ENCODE assay signal across 8 mouse cellular contexts in the genomic region with DNA sequence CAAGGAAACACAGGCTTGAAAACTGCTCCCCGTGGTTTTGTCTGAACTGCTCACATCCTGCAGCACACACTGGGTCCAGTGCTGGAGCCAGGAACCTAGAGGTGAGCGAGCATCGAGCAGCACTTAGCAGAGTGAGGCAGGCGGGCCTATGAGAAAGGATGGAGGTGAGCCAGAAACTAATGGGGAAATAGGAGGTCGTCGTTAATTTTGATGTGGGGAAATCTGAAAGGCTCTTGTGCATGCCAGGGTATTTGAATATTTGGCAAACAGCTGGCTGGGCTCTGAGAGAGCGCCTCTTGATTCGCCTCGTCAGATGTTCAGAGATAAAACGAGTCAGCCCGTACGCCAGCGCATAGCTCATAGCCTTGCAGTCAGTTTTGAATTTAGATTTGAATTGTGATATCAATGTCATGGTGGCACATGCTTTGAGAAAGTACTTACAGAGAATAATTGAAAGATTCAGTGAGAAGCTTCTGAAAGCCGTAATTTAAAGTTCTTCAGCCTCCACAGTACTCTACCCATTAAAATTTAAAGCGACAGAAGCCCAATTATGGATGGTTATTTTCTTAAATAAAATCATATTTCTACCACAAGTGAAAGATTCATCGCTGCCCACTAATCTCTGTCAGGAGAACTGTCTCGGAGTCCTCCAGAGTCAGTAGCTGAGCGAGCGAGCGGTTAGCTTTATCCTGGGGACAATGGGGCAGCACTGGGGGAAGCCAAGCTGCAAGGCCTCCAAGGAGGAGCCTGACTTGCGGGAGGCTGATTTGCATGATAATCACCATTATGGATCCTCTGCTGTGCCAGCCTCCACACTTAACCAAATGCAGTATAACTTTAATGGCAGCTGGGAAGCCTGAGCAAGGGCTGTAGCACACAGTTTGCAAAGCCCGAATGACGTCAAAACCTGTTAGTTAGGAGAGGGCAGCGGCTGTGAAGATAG.
DNase-seq lines count a peak whose midpoint lies in the region; ATAC-seq and TF ChIP-seq lines count a peak whose summit lies in the region.

No protein-coding gene starts in this region.

- peak; percentile 74 for ATAC-seq in cerebellum, adult (ENCODE audit: insufficient number of reproducible peaks, low FRiP score, low TSS enrichment)
- peak; percentile 94 for ATAC-seq in forebrain, embryonic 15.5 days (replicated peaks)
- peak; percentile 78 for ATAC-seq in kidney, embryonic 16.5 days (ENCODE audit: low FRiP score, low TSS enrichment)
- no peak for ATAC-seq in liver, embryonic 12.5 days
- peak; percentile 94 for ATAC-seq in neural tube, embryonic 14.5 days (ENCODE audit: low read depth)
- no peak for ATAC-seq in erythroblast, adult 5-6 weeks (replicated peaks; ENCODE audit: low FRiP score, poor library complexity, severe bottlenecking)

- no peak; the same call in 1 of the 2 replicates for TF ChIP-seq POLR2A in brain, embryonic 14.5 days (IDR thresholded peaks at IDR 0.05; ENCODE audit: borderline replicate concordance, extremely low read depth, insufficient read depth, insufficient read length, poor library complexity, severe bottlenecking)

- 0 out of 2 replicates have a peak overlapping the region, but pooled peaks have one; percentile 20 for H3K9ac ChIP-seq in forebrain, embryonic 15.5 days (replicated peaks)
- H3K9ac ChIP-seq in kidney, embryonic 16.5 days (replicated peaks; ENCODE audit: low read length) = peak overlapping the region; percentile 56
- no peak overlapping the region for H3K9ac ChIP-seq in liver, embryonic 12.5 days
- H3K9ac ChIP-seq in neural tube, embryonic 14.5 days (replicated peaks; ENCODE audit: low read depth, low read length) = no peak overlapping the region

- H3K36me3 ChIP-seq in forebrain, embryonic 15.5 days = no peaks in the 10 kb centered on the region
- no peaks in the 10 kb centered on the region for H3K36me3 ChIP-seq in kidney, embryonic 16.5 days (ENCODE audit: insufficient read depth, low read length)
- no peaks in the 10 kb centered on the region for H3K36me3 ChIP-seq in liver, embryonic 12.5 days
- H3K36me3 ChIP-seq in neural tube, embryonic 14.5 days (ENCODE audit: control insufficient read depth, insufficient read depth, low read length) = no peaks in the 10 kb centered on the region

- peak overlapping the region; percentile 86 for H3K27ac ChIP-seq in forebrain, embryonic 15.5 days (replicated peaks)
- peak overlapping the region; percentile 56 for H3K27ac ChIP-seq in kidney, embryonic 16.5 days (ENCODE audit: low read length)
- H3K27ac ChIP-seq in liver, embryonic 12.5 days = no peak overlapping the region
- peak overlapping the region; percentile 56 for H3K27ac ChIP-seq in neural tube, embryonic 14.5 days (ENCODE audit: low read depth, low read length)

- no peaks in the 10 kb centered on the region for H3K27me3 ChIP-seq in forebrain, embryonic 15.5 days
- no peaks in the 10 kb centered on the region for H3K27me3 ChIP-seq in kidney, embryonic 16.5 days (ENCODE audit: insufficient read depth, low read length)
- 0 out of 2 replicates have a peak, but pooled peaks cover 5% of the 10 kb centered on the region for H3K27me3 ChIP-seq in liver, embryonic 12.5 days (replicated peaks)
- no peaks in the 10 kb centered on the region for H3K27me3 ChIP-seq in neural tube, embryonic 14.5 days (ENCODE audit: control insufficient read depth, insufficient read depth, low read length)

- H3K4me1 ChIP-seq in forebrain, embryonic 15.5 days = peaks cover 23% of the 10 kb centered on the region
- peaks cover 19% of the 10 kb centered on the region for H3K4me1 ChIP-seq in kidney, embryonic 16.5 days (ENCODE audit: insufficient read depth, low read length)
- H3K4me1 ChIP-seq in liver, embryonic 12.5 days = no peaks in the 10 kb centered on the region
- H3K4me1 ChIP-seq in neural tube, embryonic 14.5 days (ENCODE audit: control insufficient read depth, insufficient read depth, low read length) = peaks cover 8% of the 10 kb centered on the region

- peak overlapping the region; percentile 32 for H3K4me3 ChIP-seq in forebrain, embryonic 15.5 days
- H3K4me3 ChIP-seq in kidney, embryonic 16.5 days (ENCODE audit: low read length) = peak overlapping the region; percentile 28
- H3K4me3 ChIP-seq in liver, embryonic 12.5 days = no peak overlapping the region
- peak overlapping the region; percentile 16 for H3K4me3 ChIP-seq in neural tube, embryonic 14.5 days (ENCODE audit: low read depth, low read length)

- H3K9me3 ChIP-seq in forebrain, embryonic 15.5 days = no peaks in the 10 kb centered on the region
- H3K9me3 ChIP-seq in kidney, embryonic 16.5 days (ENCODE audit: low read length) = no peaks in the 10 kb centered on the region
- no peaks in the 10 kb centered on the region for H3K9me3 ChIP-seq in liver, embryonic 12.5 days (replicated peaks)
- H3K9me3 ChIP-seq in neural tube, embryonic 14.5 days (ENCODE audit: control insufficient read depth, low read length) = no peaks in the 10 kb centered on the region

- peak overlapping the region; percentile 50 for H3K4me2 ChIP-seq in forebrain, embryonic 15.5 days (replicated peaks)
- H3K4me2 ChIP-seq in kidney, embryonic 16.5 days (replicated peaks; ENCODE audit: low read depth, low read length) = peak overlapping the region; percentile 61
- H3K4me2 ChIP-seq in liver, embryonic 12.5 days = peak overlapping the region; percentile 40
- H3K4me2 ChIP-seq in neural tube, embryonic 14.5 days (ENCODE audit: low read depth, low read length) = peak overlapping the region; percentile 42

- TF ChIP-seq CTCF in brain, embryonic 14.5 days (IDR thresholded peaks at IDR 0.05; ENCODE audit: borderline replicate concordance, extremely low read depth, insufficient read depth, insufficient read length) = no peak

- WGBS in forebrain, embryonic 15.5 days = 1% methylated on average over 24 of the region's 24 CpGs
- 13% methylated on average over 24 of the region's 24 CpGs for WGBS in kidney, embryonic 16.5 days
- 20% methylated on average over 24 of the region's 24 CpGs for WGBS in liver, embryonic 12.5 days (ENCODE audit: insufficient replicate concordance)
- WGBS in neural tube, embryonic 14.5 days = 3% methylated on average over 24 of the region's 24 CpGs

- DNase-seq in cerebellum, adult 8-10 months = no peak
- peak; percentile 96 for DNase-seq in brain, embryonic 14.5 days (ENCODE audit: low read depth)

Comparison
In these comparisons a context has a peak if more than half of its experiments do, and no peak if none do; other contexts are left out.
1. ATAC-seq: peak in cerebellum, adult (single experiment), forebrain, embryonic 15.5 days (single experiment), kidney, embryonic 16.5 days (single experiment) and neural tube, embryonic 14.5 days (single experiment); none in liver, embryonic 12.5 days (single experiment) and erythroblast, adult 5-6 weeks (single experiment).
2. H3K9ac ChIP-seq: peak in forebrain, embryonic 15.5 days (single experiment) and kidney, embryonic 16.5 days (single experiment); none in liver, embryonic 12.5 days (single experiment) and neural tube, embryonic 14.5 days (single experiment).
3. Peak in every context shown above with its lines, with median percentiles within 50 percentile points of each other: H3K4me2 ChIP-seq.